Mouse (Mus musculus) midbrain, embryonic 11.5 days (tissue): ENCODE data around the gene Ehmt2. TPM values are rescaled to one million over a fixed set of nuclear protein-coding genes. Genes with fewer than 3 reads are reported as not detected.

Source experiments
- ATAC-seq: fragments of 200-750 bp; cut with Nextera tagmentation; 2 replicates; pipeline ENCODE4 v1.8.0; 2017; ENCODE audit warnings: moderate TSS enrichment, moderate library complexity; ENCODE audit not compliant: low FRiP score
- DNase-seq: peaks from one replicate; pipeline ENCODE4 v3.0.0; 2015; ENCODE audit warnings: low spot score; ENCODE audit errors: missing footprints
- H3K27ac ChIP-seq: fragments of 300-500 bp; sonication (generic); 2 replicates; pipeline ENCODE4 v1.5.1; 2014; ENCODE audit warnings: low read depth, low read length
- H3K27me3 ChIP-seq: fragments of 300-500 bp; sonication (generic); 2 replicates; pipeline ENCODE4 v1.6.1; 2014; ENCODE audit warnings: mild to moderate bottlenecking, low read length, moderate library complexity, mixed read lengths; ENCODE audit not compliant: control insufficient read depth, insufficient read depth
- H3K36me3 ChIP-seq: fragments of 300-500 bp; sonication (generic); 2 replicates; pipeline ENCODE4 v1.6.1; 2014; ENCODE audit warnings: mild to moderate bottlenecking, low read length, moderate library complexity, mixed read lengths; ENCODE audit not compliant: control insufficient read depth, insufficient read depth
- H3K4me1 ChIP-seq: fragments of 300-500 bp; sonication (generic); 2 replicates; pipeline ENCODE4 v1.6.1; 2014; ENCODE audit warnings: low read length; ENCODE audit not compliant: control insufficient read depth, insufficient read depth
- H3K4me2 ChIP-seq: fragments of 300-500 bp; sonication (generic); 2 replicates; pipeline ENCODE4 v1.6.1; 2014; ENCODE audit warnings: mild to moderate bottlenecking, moderate library complexity
- H3K4me3 ChIP-seq: fragments of 300-500 bp; sonication (generic); 2 replicates; pipeline ENCODE4 v1.5.1; 2014; ENCODE audit warnings: low read depth, low read length
- H3K9ac ChIP-seq: fragments of 300-500 bp; sonication (generic); 2 replicates; pipeline ENCODE4 v1.6.1; 2014; ENCODE audit warnings: low read length
- H3K9me3 ChIP-seq: fragments of 300-500 bp; sonication (generic); 2 replicates; pipeline ENCODE4 v1.6.1; 2016; ENCODE audit warnings: low read length; ENCODE audit not compliant: control insufficient read depth
- WGBS: fragments of 180-500 bp; shearing (Covaris S2); extraction: QIAGEN DNeasy Blood & Tissue Kit; methylation state at CpG from one replicate; pipeline ENCODE4 v1.1.7; 2014; 5-methylcytosine and 5-hydroxymethylcytosine counted together
- polyA plus RNA-seq: library from polyadenylated mRNA; unstranded; fragments of >200 nt; fragmentation: Nextera tagmentation; extraction: Ambion mirVana; gene quantifications from 2 replicates; pipeline ENCODE4 v1.2.1, GENCODE M21; 2014

The Ehmt2 gene
- polyA plus RNA-seq: 56.9 and 60.5 TPM in 2 replicates

DNA sequence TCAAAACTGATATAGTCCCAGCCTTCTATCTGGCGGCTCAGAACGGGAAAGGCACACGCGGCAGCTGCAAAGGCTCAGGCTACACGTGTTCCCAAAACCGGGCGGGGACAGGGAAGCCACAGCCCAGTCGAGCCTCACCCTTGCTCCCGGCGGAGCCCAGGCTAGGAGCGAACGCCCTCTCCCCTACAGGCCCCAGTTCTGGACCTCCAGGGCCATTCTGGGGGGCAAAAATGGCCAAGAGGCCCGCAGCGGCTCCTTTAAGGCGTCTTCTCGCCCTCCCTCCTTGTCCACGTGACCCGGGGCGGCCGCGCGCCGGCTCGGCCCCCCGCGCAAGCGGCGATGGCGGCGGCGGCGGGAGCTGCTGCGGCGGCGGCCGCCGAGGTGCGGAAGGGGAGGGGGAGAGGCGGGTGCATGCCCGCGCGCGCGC, at the start of gene Ehmt2, which contains the start of gene C2:
Gene Ehmt2, plus strand, starts transcription at position 310 of the 427 bp plus-strand sequence.
Gene C2, minus strand, starts transcription at position 106 of the 427 bp plus-strand sequence.
- peaks cover 16% of the 10 kb centered on the region for H3K36me3 ChIP-seq
- H3K27ac ChIP-seq: peak within 1 kb of the TSS; percentile 92
- H3K4me1 ChIP-seq: peaks cover 26% of the 10 kb centered on the region
- no peaks in the 10 kb centered on the region for H3K27me3 ChIP-seq
- peak; percentile 28 for ATAC-seq
- H3K4me2 ChIP-seq: peak within 1 kb of the TSS; percentile 98
- under 1% methylated on average over 30 of the region's 44 CpGs for WGBS
- peak within 1 kb of the TSS; percentile 99 for H3K9ac ChIP-seq
- peak within 1 kb of the TSS; percentile 95 for H3K4me3 ChIP-seq
- DNase-seq: peak; percentile 97
- H3K9me3 ChIP-seq: no peaks in the 10 kb centered on the region

DNA sequence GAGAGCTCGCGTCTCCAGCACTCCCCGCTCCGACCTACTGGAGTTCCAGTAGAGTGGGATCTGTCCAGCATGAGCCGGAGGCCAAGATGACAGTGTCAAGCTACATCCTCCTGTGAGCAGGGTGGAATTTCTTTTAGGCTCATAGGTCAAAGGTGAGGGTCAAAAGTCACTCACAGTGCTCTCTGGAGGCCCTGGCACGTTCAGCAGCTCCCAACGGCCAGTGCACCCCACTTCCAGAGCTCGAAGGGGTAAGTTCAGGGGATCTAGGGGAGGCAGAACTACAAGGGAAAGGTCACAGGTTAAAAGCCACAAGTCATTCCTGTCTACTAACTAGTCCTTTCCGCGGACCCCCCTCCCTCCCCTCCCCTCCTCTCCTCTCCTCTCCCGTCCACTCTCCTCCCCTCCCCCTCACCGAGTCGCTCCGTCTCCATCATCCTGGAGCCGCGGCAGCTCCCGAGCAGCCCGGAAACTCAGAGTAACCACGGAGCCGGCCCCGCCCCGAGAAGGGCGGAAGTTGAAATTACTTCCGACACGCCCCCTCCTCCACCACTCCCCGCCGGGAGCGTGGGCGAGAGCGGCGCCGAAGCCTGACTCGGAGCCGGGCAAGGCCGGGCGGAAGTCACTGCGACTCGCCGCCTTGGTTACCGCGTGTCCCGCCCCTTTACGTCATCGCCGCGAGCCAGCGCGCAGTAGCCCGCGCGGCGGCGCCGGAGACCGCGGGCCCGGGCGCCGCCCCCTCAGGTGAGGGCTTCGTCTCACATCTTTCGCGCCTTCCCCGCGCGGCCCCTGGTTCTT, 48.4 kb upstream of the Ehmt2 start, which contains the start of the genes Skiv2l and Nelfe:
Gene Skiv2l, minus strand, starts transcription at position 489 of the 795 bp plus-strand sequence.
Gene Nelfe, plus strand, starts transcription at position 670 of the 795 bp plus-strand sequence.
- ATAC-seq (peak; percentile 97), DNase-seq (peak; percentile 100)
- H3K9me3 ChIP-seq: no peaks in the 10 kb centered on the region
- WGBS: 1% methylated on average over 65 of the region's 65 CpGs
- H3K36me3 ChIP-seq: peaks cover 9% of the 10 kb centered on the region; the same call in 1 of the 2 replicates
- H3K4me3 ChIP-seq: peak within 1 kb of the TSS; percentile 72
- H3K27ac ChIP-seq: no peak within 1 kb of the TSS
- peak within 1 kb of the TSS; percentile 84 for H3K9ac ChIP-seq
- peaks cover 14% of the 10 kb centered on the region for H3K4me1 ChIP-seq
- H3K4me2 ChIP-seq: peak within 1 kb of the TSS; percentile 86
- no peaks in the 10 kb centered on the region for H3K27me3 ChIP-seq

DNA sequence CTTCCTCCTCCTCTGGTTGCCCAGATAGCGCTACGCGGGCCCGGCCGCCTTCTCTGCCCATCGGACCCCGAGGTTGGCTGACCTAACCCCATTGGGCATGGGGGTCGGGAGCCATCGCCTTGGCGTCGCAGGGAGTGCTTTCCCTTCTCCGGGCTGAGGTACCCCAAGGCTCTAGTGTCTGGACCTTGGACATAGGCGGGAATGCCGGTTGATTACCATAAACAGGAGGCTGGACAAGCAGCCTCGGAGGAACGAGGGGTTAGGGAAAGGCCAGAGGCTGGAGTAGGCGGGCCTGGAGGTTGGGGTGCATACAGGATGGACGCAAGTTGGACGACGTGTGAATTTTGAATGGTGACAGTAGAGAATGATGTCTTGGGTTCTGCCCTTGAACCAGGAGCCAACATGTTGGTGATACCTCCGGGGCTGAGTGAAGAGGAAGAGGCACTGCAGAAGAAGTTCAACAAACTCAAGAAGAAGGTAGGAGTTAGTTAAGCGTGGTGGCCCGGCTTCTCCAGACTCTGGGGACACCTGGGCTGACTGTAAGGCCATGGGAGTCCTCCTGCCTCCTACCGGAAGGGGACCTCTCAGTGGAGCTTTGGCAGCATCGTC, 47.6 kb upstream of the Ehmt2 start:
- Histone ChIP-seq H3K4me1 (peaks cover 14% of the 10 kb centered on the region), H3K9ac (peak overlapping the region; percentile 84), H3K4me3 (peak overlapping the region; percentile 72), H3K4me2 (peak overlapping the region; percentile 86), H3K27ac (no peak overlapping the region), H3K27me3 (no peaks in the 10 kb centered on the region), H3K9me3 (no peaks in the 10 kb centered on the region), H3K36me3 (peaks cover 9% of the 10 kb centered on the region; the same call in 1 of the 2 replicates)
- WGBS: under 1% methylated on average over 25 of the region's 25 CpGs
- no peak for DNase-seq
- no peak; the same call in 1 of the 2 replicates for ATAC-seq

DNA sequence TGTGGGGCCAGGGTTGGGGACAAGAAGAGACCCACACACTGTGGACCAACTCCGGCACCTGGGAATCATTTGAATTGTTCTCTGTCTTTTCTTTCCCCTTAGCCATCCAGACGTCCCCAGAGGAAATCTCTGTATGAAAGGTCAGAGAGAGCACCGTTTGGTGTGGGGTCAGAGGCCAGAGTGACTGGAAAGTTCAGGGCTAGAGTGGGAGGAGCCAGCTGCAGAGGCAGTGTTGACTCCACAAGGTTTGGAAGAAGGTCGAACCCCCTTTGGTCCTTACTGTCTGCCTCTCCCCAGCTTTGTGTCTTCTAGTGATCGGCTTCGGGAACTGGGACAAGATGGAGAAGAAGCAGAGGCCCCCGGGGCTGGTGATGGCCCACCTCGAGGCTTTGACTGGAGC, 44.8 kb upstream of the Ehmt2 start:
- no peak overlapping the region for H3K4me2 ChIP-seq
- H3K27ac ChIP-seq: no peak overlapping the region
- no peak for ATAC-seq
- peaks cover 14% of the 10 kb centered on the region for H3K4me1 ChIP-seq
- H3K4me3 ChIP-seq: no peak overlapping the region
- no peak for DNase-seq
- no peak overlapping the region for H3K9ac ChIP-seq
- H3K27me3 ChIP-seq: no peaks in the 10 kb centered on the region
- WGBS: 80% methylated on average over 8 of the region's 8 CpGs
- H3K9me3 ChIP-seq: no peaks in the 10 kb centered on the region
- H3K36me3 ChIP-seq: peaks cover 2% of the 10 kb centered on the region; the same call in 1 of the 2 replicates

DNA sequence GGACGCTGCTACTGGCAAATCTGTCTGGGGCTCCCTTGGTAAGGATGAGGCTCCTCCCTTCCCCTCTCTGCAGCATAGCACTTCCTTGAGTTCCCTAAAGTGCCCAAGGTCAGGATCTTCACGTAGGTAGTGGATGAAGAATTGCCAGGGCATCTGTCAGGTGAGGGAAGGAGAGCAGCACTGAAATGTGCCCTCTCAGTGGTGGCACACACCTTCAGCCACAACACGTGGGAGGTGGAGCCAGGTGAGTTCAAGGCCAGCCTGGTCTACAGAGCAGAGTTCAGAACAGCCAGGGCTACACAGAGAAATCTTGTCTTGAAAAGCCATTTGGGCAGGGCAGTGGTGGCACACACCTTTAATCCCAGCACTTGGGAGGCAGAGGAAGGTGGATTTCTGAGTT, 43.5 kb upstream of the Ehmt2 start:
- Histone ChIP-seq H3K27me3 (no peaks in the 10 kb centered on the region), H3K4me1 (peaks cover 10% of the 10 kb centered on the region), H3K9me3 (no peaks in the 10 kb centered on the region), H3K27ac (no peak overlapping the region), H3K9ac (no peak overlapping the region), H3K4me3 (no peak overlapping the region), H3K4me2 (no peak overlapping the region), H3K36me3 (peaks cover 2% of the 10 kb centered on the region; the same call in 1 of the 2 replicates)
- 83% methylated on average over 3 of the region's 3 CpGs for WGBS
- peak; percentile 79 for DNase-seq
- ATAC-seq: no peak

DNA sequence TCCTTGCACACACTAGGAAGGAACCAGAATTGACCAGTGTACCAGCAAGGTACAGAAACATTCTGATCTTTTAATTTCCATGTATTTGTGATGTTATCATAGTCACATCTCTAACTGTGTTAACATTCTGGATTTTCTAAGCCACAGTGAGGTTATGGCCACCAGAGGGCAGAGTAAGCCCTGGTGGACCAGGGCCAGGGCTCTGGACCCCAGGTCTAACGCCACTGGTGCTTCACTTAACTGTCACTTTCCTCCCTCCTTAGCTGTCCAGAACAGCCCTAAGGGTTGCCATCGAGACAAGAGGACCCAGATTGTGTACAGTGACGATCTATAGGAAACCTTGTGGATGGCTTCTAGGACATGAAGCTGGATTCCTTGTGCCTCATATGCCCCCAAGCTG, 42.4 kb upstream of the Ehmt2 start:
- ATAC-seq: peak; percentile 32; the same call in 1 of the 2 replicates
- Histone ChIP-seq H3K36me3 (peaks cover 2% of the 10 kb centered on the region; the same call in 1 of the 2 replicates), H3K27ac (no peak overlapping the region), H3K9me3 (no peaks in the 10 kb centered on the region), H3K4me1 (peaks cover 8% of the 10 kb centered on the region), H3K4me3 (no peak overlapping the region), H3K4me2 (no peak overlapping the region), H3K9ac (no peak overlapping the region), H3K27me3 (no peaks in the 10 kb centered on the region)
- 45% methylated on average over 3 of the region's 3 CpGs for WGBS
- peak; percentile 91 for DNase-seq

DNA sequence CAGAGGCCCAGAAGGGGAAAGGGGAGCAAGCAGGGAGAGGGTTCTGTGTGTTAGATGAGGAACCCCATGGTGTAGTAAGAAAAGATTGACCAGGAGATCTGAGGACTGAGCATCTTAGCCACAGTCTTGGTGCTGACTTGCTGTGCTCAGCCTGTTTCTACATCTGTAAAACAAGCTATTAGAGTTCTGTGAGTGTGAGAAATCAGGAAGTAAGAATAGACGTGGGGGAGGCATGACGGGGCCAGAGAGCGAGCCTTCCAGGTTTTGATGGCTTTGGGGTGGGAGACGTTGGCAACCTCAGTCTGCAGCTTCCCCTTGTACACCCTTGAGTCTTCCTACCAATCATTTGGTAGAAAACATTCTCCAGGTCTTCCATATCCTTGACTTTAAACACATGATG, 39.6 kb upstream of the Ehmt2 start:
- 80% methylated on average over 4 of the region's 4 CpGs for WGBS
- Histone ChIP-seq H3K27ac (no peak overlapping the region), H3K9ac (no peak overlapping the region), H3K4me2 (no peak overlapping the region), H3K9me3 (no peaks in the 10 kb centered on the region), H3K36me3 (peaks cover 2% of the 10 kb centered on the region; the same call in 1 of the 2 replicates), H3K4me3 (no peak overlapping the region), H3K4me1 (no peaks in the 10 kb centered on the region), H3K27me3 (no peaks in the 10 kb centered on the region)
- no peak for ATAC-seq
- DNase-seq: peak; percentile 31

DNA sequence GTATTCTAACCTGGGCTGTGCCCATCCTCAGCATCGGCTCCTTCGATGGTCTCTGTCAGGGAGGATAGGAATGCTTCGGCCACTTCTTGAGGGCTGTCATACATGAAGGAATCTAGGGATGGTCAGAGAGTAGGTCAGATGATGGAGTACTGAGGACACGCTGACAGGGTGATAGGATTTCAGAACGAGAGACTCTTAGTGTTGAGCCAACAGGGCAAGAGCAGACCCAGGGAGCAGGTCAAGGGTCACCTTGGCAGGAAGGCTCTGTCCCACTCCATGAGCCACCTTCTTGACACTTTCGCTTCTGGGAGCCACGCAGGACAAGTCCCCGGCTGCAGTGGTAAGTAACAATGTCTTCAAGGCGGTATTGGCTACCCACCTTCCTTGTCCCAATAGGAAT, 37.8 kb upstream of the Ehmt2 start:
- Histone ChIP-seq H3K4me2 (no peak overlapping the region), H3K9me3 (no peaks in the 10 kb centered on the region), H3K27me3 (no peaks in the 10 kb centered on the region), H3K36me3 (no peaks in the 10 kb centered on the region), H3K27ac (no peak overlapping the region), H3K9ac (no peak overlapping the region), H3K4me1 (no peaks in the 10 kb centered on the region), H3K4me3 (no peak overlapping the region)
- DNase-seq (peak; percentile 39), ATAC-seq (no peak)
- WGBS: 91% methylated on average over 9 of the region's 9 CpGs
